9 mouse cellular contexts compared by ENCODE assay signal in the genomic region with DNA sequence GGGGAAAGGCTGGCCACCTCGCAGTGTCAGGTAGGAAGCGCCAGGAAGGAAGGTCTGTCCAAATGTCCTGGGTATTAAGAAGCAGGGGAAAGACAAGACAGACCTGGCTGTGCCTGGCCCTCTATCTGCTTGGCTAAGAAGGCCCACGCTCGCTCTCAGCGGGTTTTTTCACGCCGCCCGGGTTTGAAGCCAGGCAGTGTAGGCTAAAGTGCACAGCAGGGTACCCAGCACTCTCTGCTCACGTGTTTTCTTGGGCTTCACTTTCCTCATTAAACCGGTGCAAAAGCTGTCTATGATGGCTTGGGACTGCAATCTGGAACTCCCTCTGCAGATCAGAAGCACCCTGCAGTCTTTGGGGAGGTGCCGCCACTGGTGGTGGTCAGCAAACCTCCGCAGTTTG. TPM values are rescaled to one million over a fixed set of nuclear protein-coding genes. Genes with fewer than 3 reads are reported as not detected.
DNase-seq lines count a peak whose midpoint lies in the region; ATAC-seq and TF ChIP-seq lines count a peak whose summit lies in the region.
"Had no signal": no experiment of that assay in that cellular context is flagged by ENCODE, and none has a peak within 500 bp of the region (broad histone marks: within the 10 kb centered on the region; RNA-seq: fewer than 3 reads in every experiment).

No protein-coding gene starts in this region.

- peak overlapping the region; percentile 95; the same call in 1 of the 2 replicates for H3K4me3 ChIP-seq in cortical plate, adult 2 months (ENCODE audit: insufficient read depth, low read length)
- peak overlapping the region; percentile 78 for H3K4me3 ChIP-seq in hindbrain, postnatal 0 days (ENCODE audit: low read length)
- H3K4me3 ChIP-seq in midbrain, embryonic 14.5 days (replicated peaks; ENCODE audit: low read depth, low read length) = peak overlapping the region; percentile 64

- peak overlapping the region; percentile 7; the same call in 1 of the 2 replicates for H3K27ac ChIP-seq in cortical plate, adult 2 months (ENCODE audit: insufficient read depth, low read length)
- peak overlapping the region; percentile 89 for H3K27ac ChIP-seq in hindbrain, postnatal 0 days
- H3K27ac ChIP-seq in midbrain, embryonic 14.5 days (replicated peaks; ENCODE audit: low read depth, low read length) = no peak overlapping the region

- peak overlapping the region; percentile 76; the same call in 1 of the 2 replicates for H3K9ac ChIP-seq in hindbrain, postnatal 0 days (replicated peaks; ENCODE audit: low read length)
- H3K9ac ChIP-seq in midbrain, embryonic 14.5 days (replicated peaks; ENCODE audit: low read length) = peak overlapping the region; percentile 66; the same call in 1 of the 2 replicates

- DNase-seq in kidney, adult 18-20 months = peak; percentile 52
- no peak for DNase-seq in kidney, adult 11 months
- no peak for DNase-seq in hindbrain, postnatal 0 days (ENCODE audit: low spot score)
- no peak for DNase-seq in midbrain, embryonic 14.5 days
- DNase-seq in B cell, adult 2 months = no peak
- DNase-seq in spleen, postnatal 14 days (ENCODE audit: low spot score in 2 of 2) = no peak
- no peak for DNase-seq in urinary bladder, postnatal 36 days (ENCODE audit: low spot score in 2 of 2)

- H3K4me2 ChIP-seq in hindbrain, postnatal 0 days (ENCODE audit: low read depth, low read length) = peak overlapping the region; percentile 99
- peak overlapping the region; percentile 100 for H3K4me2 ChIP-seq in midbrain, embryonic 14.5 days (ENCODE audit: low read length)

- no peaks in the 10 kb centered on the region; the same call in 1 of the 2 replicates for H3K4me1 ChIP-seq in cortical plate, adult 2 months (ENCODE audit: control insufficient read depth, insufficient read depth, low read length)
- peaks cover 8% of the 10 kb centered on the region for H3K4me1 ChIP-seq in hindbrain, postnatal 0 days (ENCODE audit: insufficient read depth, low read length)
- peaks cover 17% of the 10 kb centered on the region; the same call in 1 of the 2 replicates for H3K4me1 ChIP-seq in midbrain, embryonic 14.5 days (ENCODE audit: control insufficient read depth, insufficient read depth, low read length)

- no peaks in the 10 kb centered on the region; the same call in 1 of the 2 replicates for H3K27me3 ChIP-seq in hindbrain, postnatal 0 days (ENCODE audit: insufficient read depth, low read length)
- peaks cover 27% of the 10 kb centered on the region for H3K27me3 ChIP-seq in midbrain, embryonic 14.5 days (ENCODE audit: control insufficient read depth, insufficient read depth, low read length)

- no peak for ATAC-seq in hindbrain, postnatal 0 days
- no peak for ATAC-seq in midbrain, embryonic 14.5 days (ENCODE audit: low FRiP score, low TSS enrichment)

- H3K36me3 ChIP-seq in hindbrain, postnatal 0 days (ENCODE audit: insufficient read depth, low read length) = peaks cover 3% of the 10 kb centered on the region; the same call in 1 of the 2 replicates
- H3K36me3 ChIP-seq in midbrain, embryonic 14.5 days (ENCODE audit: control insufficient read depth, insufficient read depth, low read length) = no peaks in the 10 kb centered on the region

- TF ChIP-seq POLR2A in cortical plate, adult 2 months (IDR thresholded peaks at IDR 0.05; ENCODE audit: extremely low read depth, insufficient read depth, low read length) = no peak

- TF ChIP-seq CTCF in cortical plate, adult 2 months (IDR thresholded peaks at IDR 0.05; ENCODE audit: extremely low read depth, insufficient read depth, low read length) = no peak
- TF ChIP-seq CTCF in hindbrain, postnatal 0 days (IDR thresholded peaks at IDR 0.05; ENCODE audit: low read depth) = no peak

- 17% methylated on average over 12 of the region's 12 CpGs for whole genome bisulfite sequencing in hindbrain, postnatal 0 days
- 7% methylated on average over 12 of the region's 12 CpGs for WGBS in midbrain, embryonic 14.5 days

- H3K9me3 ChIP-seq in hindbrain, postnatal 0 days (ENCODE audit: low read length) = no peaks in the 10 kb centered on the region
- no peaks in the 10 kb centered on the region for H3K9me3 ChIP-seq in midbrain, embryonic 14.5 days (ENCODE audit: control insufficient read depth, low read length)

RNA-seq across cellular contexts. Expression of a gene that starts 0.6 kb away (rescaled TPM):
- polyA plus RNA-seq in cortical plate, adult 2 months (2012; rRNA removed) = 31.9 and 33.0 TPM in 2 replicates
- 43.2 and 56.4 TPM in 2 replicates for total RNA-seq in hindbrain, postnatal 0 days (2014; rRNA removed)
- 26.6 and 29.6 TPM in 2 replicates for polyA plus RNA-seq in hindbrain, postnatal 0 days (2015; fragmentation: Nextera tagmentation; extraction: Ambion mirVana)
- polyA plus RNA-seq in midbrain, embryonic 14.5 days (2014; fragmentation: Nextera tagmentation; extraction: Ambion mirVana) = 13.9 and 14.2 TPM in 2 replicates
- total RNA-seq: hematopoietic stem cell, adult 5-6 weeks had no signal

RNA-seq across cellular contexts. Expression of a gene that starts 24.5 kb away (rescaled TPM):
- polyA plus RNA-seq in cortical plate, adult 2 months (2012; rRNA removed) = 77.0 and 83.1 TPM in 2 replicates
- total RNA-seq in hindbrain, postnatal 0 days (2014; rRNA removed) = 168 and 214 TPM in 2 replicates
- polyA plus RNA-seq in hindbrain, postnatal 0 days (2015; fragmentation: Nextera tagmentation; extraction: Ambion mirVana) = 131 and 145 TPM in 2 replicates
- polyA plus RNA-seq in midbrain, embryonic 14.5 days (2014; fragmentation: Nextera tagmentation; extraction: Ambion mirVana) = 44.5 and 51.9 TPM in 2 replicates

RNA-seq across cellular contexts. Expression of a gene that starts 33.2 kb away (rescaled TPM):
- polyA plus RNA-seq in cortical plate, adult 2 months (2012; rRNA removed) = 8.9 and 9.5 TPM in 2 replicates
- 4.2 and 29.4 TPM in 2 replicates for total RNA-seq in hindbrain, postnatal 0 days (2014; rRNA removed)
- polyA plus RNA-seq in hindbrain, postnatal 0 days (2015; fragmentation: Nextera tagmentation; extraction: Ambion mirVana) = 8.2 and 9.9 TPM in 2 replicates
- polyA plus RNA-seq in midbrain, embryonic 14.5 days (2014; fragmentation: Nextera tagmentation; extraction: Ambion mirVana) = 7.2 and 11.1 TPM in 2 replicates
- total RNA-seq: hematopoietic stem cell, adult 5-6 weeks had no signal
